Mouse (Mus musculus): Measurements from ENCODE around the gene Gprc5d.

Gprc5d gene

DNA sequence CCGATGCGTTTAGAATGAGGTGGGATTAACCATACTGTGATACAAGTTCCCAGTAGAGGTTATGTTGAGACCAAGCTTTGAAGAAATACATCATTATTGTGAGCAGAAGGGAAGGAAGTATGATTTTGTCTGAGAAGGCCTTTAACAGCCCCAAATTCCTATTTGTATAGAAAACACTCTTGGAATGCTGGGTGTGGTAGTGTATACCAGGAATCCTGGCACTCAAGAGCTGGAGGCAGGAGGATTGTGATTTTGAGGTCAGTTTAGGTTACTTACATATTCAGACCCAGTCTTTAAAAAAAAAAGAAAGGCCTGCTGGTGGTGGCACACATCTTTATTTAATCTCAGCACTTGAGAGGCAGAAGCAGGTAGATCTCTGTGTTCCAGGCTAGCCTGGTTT is 47.7 kb downstream of the Gprc5d start:
- DNase-seq (ENCODE audit: low read depth, low spot score) = no peak

GRCm38 (mm10) chr6:135069856-135070255 is 48.2 kb downstream of the Gprc5d start:
- DNase-seq (ENCODE audit: low read depth, low spot score) = no peak

DNA sequence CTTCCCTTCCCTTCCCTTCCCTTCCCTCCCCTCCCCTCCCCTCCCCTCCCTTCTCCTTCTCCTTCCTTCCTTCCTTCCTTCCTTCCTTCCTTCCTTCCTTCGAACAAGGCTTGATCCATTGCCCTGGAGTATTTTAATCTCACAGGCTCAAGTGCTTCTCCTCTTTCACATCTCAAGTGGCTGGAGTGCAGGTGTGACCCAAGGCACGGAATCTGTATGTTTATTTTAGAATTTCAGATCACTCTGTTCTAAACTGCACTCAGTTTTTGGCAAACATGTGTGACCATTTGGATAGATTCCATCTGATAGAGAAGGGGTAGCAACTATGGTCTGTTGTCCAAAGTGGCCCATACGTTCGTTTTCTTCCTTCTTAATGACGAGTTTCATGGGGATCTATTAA is 49.9 kb downstream of the Gprc5d start:
- no peak for DNase-seq (ENCODE audit: low read depth, low spot score)

DNA sequence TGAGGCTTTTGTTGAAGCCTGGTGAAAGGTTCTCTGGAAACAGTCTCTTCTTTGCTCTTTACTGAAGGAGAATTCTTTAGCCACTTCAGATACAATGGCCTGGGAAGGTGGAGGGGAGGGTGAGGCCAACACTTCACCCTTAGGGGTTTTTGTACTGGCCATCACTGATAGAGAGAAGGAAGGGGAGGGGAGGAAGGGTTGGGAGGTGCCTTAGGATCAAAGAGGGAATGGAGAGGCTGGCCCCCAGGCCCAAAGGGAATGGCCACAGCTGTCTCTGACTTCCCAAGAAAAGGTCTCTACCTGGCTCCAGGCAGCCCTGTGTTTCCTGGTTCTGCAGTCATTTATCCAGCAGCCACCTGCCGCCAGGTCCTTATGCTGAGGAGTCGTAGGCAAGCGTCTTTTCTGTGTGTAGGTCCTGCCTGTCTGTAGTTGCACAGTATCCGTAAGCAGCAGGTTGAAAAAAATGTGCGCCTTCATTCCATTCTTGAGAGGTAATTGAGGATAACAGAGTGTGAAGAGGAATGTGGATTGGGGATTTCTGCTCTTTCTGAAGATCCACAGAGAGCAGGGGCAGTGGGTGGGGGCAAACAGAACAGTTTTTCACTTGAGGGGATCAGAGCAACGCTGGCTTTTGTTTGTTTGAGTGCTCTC is 51.2 kb downstream of the Gprc5d start:
- DNase-seq (ENCODE audit: low read depth, low spot score) = no peak

GRCm38 (mm10) chr6:135065236-135065957 is 52.7 kb downstream of the Gprc5d start, which contains the start of gene Gprc5a:
TSS of gene Gprc5a (plus strand) at chr6:135065651.
- DNase-seq (ENCODE audit: low read depth, low spot score) = peak; percentile 77

DNA sequence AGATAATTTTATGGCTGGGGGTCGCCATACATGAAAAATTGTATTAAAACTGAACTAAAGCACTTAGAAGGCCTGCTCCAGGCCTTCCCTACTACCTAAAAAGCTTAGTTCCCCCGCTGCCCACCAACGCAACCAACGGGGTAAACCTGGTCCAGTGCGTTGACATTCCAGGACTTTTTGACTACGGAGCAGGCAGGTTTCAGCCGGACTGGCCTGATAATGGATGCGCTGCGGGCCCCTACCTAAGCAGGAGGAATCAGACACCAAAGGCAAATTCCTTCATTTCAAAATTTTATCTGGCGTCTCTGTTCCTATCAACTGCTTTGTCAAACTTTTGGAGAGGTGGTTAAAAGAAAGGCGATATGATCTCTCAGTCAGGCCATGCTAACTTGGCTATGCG is 53.5 kb downstream of the Gprc5d start:
- DNase-seq (ENCODE audit: low read depth, low spot score) = no peak

DNA sequence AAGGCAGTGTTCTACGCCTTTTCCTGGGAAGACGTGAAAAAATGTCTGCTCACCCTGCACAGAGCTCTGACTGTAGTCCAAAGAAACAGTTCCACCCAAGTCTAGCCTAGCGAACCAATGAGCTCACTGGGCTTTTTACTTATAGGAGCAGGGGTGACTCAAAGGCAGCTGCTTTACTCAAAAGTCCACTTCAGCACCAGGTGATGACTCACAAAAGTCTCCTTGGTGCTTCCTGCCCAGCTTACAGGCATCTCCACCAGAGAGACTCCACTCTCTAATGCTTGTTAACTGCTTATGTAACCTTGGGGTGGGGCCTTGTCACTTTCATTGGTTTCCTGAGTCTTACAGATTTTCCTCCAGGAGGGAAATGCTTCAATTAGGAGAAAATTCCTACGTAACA is 57.4 kb downstream of the Gprc5d start:
- no peak for DNase-seq (ENCODE audit: low read depth, low spot score)

Measured in WW6 (cell line).